Mouse (Mus musculus): ENCODE results near the gene Fhl4. TPM values are rescaled to one million over a fixed set of nuclear protein-coding genes. Genes with fewer than 3 reads are reported as not detected.

Fhl4 gene
- 0.57 and 0.73 TPM in 2 replicates for polyA plus RNA-seq (2015; fragmentation: Nextera tagmentation; extraction: Ambion mirVana)

GRCm38 (mm10) chr10:85102247-85103084 is at the start of gene Fhl4, which contains the start of gene Tmem263:
Fhl4 (minus strand) TSS chr10:85102495.
Tmem263 (plus strand) TSS chr10:85102627.

GRCm38 (mm10) chr10:85127395-85128287 is 25.3 kb upstream of the Fhl4 start, which contains the start of gene Mterf2:
Mterf2 (minus strand) TSS chr10:85128027.

Other genes with a start within 250 kb of the Fhl4 start
- 4.3 and 5.3 TPM in 2 replicates for gene Ric8b, start 184.9 kb downstream of the Fhl4 start, polyA plus RNA-seq (2015; fragmentation: Nextera tagmentation; extraction: Ambion mirVana)
- gene Tmem263, start 132 bp upstream of the Fhl4 start, polyA plus RNA-seq (2015; fragmentation: Nextera tagmentation; extraction: Ambion mirVana): 19.6 and 21.2 TPM in 2 replicates
- gene Mterf2, start 25.5 kb upstream of the Fhl4 start, polyA plus RNA-seq (2015; fragmentation: Nextera tagmentation; extraction: Ambion mirVana): 5.0 and 6.0 TPM in 2 replicates
- 9.5 and 11.8 TPM in 2 replicates for gene Cry1, start 82.6 kb upstream of the Fhl4 start, polyA plus RNA-seq (2015; fragmentation: Nextera tagmentation; extraction: Ambion mirVana)